Mouse (Mus musculus): Measurements from ENCODE around the gene Gm11077.

Gm11077 gene

GRCm38 (mm10) chr6:140729272-140729671, at the start of gene Gm11077:
TSS of gene Gm11077 (plus strand) at chr6:140729284.
- no peak for DNase-seq (ENCODE audit: low read depth, low spot score)

- no peak for DNase-seq (ENCODE audit: low read depth, low spot score)
Observed at GRCm38 (mm10) chr6:140680713-140681112, 48.4 kb upstream of the Gm11077 start.

GRCm38 (mm10) chr6:140682829-140683228, 46.3 kb upstream of the Gm11077 start:
- no peak for DNase-seq (ENCODE audit: low read depth, low spot score)

- DNase-seq (ENCODE audit: low read depth, low spot score) = no peak
Observed at GRCm38 (mm10) chr6:140684403-140684802, 44.7 kb upstream of the Gm11077 start.

- DNase-seq (ENCODE audit: low read depth, low spot score) = no peak
Observed at GRCm38 (mm10) chr6:140689617-140690404, 39.3 kb upstream of the Gm11077 start.

GRCm38 (mm10) chr6:140692160-140692559, 36.9 kb upstream of the Gm11077 start:
- DNase-seq (ENCODE audit: low read depth, low spot score) = no peak

GRCm38 (mm10) chr6:140696192-140696879, 32.7 kb upstream of the Gm11077 start:
- no peak for DNase-seq (ENCODE audit: low read depth, low spot score)

- DNase-seq (ENCODE audit: low read depth, low spot score) = no peak
Observed at GRCm38 (mm10) chr6:140697994-140698393, 31.1 kb upstream of the Gm11077 start.

GRCm38 (mm10) chr6:140698596-140698995, 30.5 kb upstream of the Gm11077 start:
- DNase-seq (ENCODE audit: low read depth, low spot score) = no peak

GRCm38 (mm10) chr6:140701259-140701658, 27.8 kb upstream of the Gm11077 start:
- no peak for DNase-seq (ENCODE audit: low read depth, low spot score)

GRCm38 (mm10) chr6:140705132-140705531, 24.0 kb upstream of the Gm11077 start:
- DNase-seq (ENCODE audit: low read depth, low spot score) = no peak

- no peak for DNase-seq (ENCODE audit: low read depth, low spot score)
Observed at GRCm38 (mm10) chr6:140706056-140706455, 23.0 kb upstream of the Gm11077 start.

GRCm38 (mm10) chr6:140708059-140708458, 21.0 kb upstream of the Gm11077 start:
- DNase-seq (ENCODE audit: low read depth, low spot score) = no peak

GRCm38 (mm10) chr6:140709415-140710107, 19.5 kb upstream of the Gm11077 start:
- DNase-seq (ENCODE audit: low read depth, low spot score) = no peak

- DNase-seq (ENCODE audit: low read depth, low spot score) = peak; percentile 48
Observed at GRCm38 (mm10) chr6:140712754-140713153, 16.3 kb upstream of the Gm11077 start.

GRCm38 (mm10) chr6:140714905-140715365, 14.1 kb upstream of the Gm11077 start:
- DNase-seq (ENCODE audit: low read depth, low spot score) = peak; percentile 53

- DNase-seq (ENCODE audit: low read depth, low spot score) = no peak
Observed at GRCm38 (mm10) chr6:140722058-140722457, 7.0 kb upstream of the Gm11077 start.

GRCm38 (mm10) chr6:140730669-140731401, 1.8 kb downstream of the Gm11077 start:
- DNase-seq (ENCODE audit: low read depth, low spot score) = no peak

- no peak for DNase-seq (ENCODE audit: low read depth, low spot score)
Observed at GRCm38 (mm10) chr6:140731402-140731730, 2.3 kb downstream of the Gm11077 start.

GRCm38 (mm10) chr6:140732971-140733640, 4.0 kb downstream of the Gm11077 start:
- no peak for DNase-seq (ENCODE audit: low read depth, low spot score)

- DNase-seq (ENCODE audit: low read depth, low spot score) = no peak
Observed at GRCm38 (mm10) chr6:140733641-140733986, 4.5 kb downstream of the Gm11077 start.
